Mouse (Mus musculus) macrophage (primary cell): ENCODE data around the gene Ptpn13. TPM values are rescaled to one million over a fixed set of nuclear protein-coding genes. Genes with fewer than 3 reads are reported as not detected.

Experiments used
- H3K27ac ChIP-seq: fragments of 350-480 bp; formaldehyde crosslinking; 2 replicates; pipeline ENCODE4 v1.9.0; 2021
- H3K36me3 ChIP-seq: fragments of 350-480 bp; formaldehyde crosslinking; 2 replicates; pipeline ENCODE4 v1.9.0; 2021; ENCODE audit errors: inconsistent target
- H3K4me3 ChIP-seq: fragments of 350-480 bp; formaldehyde crosslinking; 2 replicates; pipeline ENCODE4 v1.9.0; 2021; ENCODE audit errors: inconsistent target
- H3K79me2 ChIP-seq: fragments of 350-480 bp; formaldehyde crosslinking; 2 replicates; pipeline ENCODE4 v1.9.0; 2021; ENCODE audit errors: inconsistent target
- WGBS: methylation state at CpG from one replicate; pipeline ENCODE4 v1.1.7; 2026; ENCODE audit warnings: inconsistent platforms; ENCODE audit not compliant: missing documents; 5-methylcytosine and 5-hydroxymethylcytosine counted together
- polyA plus RNA-seq: library from polyadenylated mRNA; stranded (reverse); fragments of 250-400 nt; gene quantifications from 3 replicates; pipeline ENCODE4 v1.2.4, GENCODE M21; 2018; ENCODE audit warnings: inconsistent platforms

Gene Ptpn13
- polyA plus RNA-seq, 1 experiment from 2014 or later: not detected

DNA sequence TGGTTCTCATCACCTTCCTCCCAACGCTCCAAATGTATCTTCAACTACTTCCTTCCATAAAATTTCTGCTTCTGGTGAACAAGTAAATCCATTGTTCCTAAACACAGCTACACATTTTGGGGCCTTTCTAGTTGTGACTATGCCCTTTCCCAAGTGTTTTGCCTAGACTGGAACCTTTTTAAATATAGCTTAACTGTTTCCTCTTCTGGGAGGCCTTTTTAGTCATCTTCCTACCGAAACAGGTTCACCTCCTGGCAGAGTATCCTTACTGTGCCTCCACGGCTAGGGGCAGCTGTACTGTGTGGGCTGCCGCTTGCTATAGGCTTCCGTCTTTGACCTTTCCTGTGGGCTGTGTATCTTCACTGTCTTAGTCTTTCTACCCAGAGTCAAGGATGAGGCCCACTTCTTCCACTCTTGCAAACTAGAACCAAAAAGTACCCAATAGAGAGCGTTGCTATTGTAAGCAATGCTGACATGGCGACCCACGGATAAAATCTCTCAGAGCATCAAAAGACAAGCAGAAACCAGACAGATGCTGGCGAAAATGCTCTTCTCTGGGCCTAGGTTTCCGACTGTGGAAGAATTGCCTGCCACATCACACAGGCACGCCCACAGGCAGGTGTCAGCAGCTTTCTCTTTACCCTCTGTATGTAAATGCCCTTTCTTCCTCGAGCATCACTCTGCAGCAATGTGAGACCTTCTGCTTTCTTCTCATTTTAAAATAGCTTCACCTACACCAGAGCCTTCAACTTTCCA is 20.6 kb upstream of the Ptpn13 start:
- H3K4me3 ChIP-seq: no peak overlapping the region
- WGBS: 87% methylated on average over 12 of the region's 12 CpGs

DNA sequence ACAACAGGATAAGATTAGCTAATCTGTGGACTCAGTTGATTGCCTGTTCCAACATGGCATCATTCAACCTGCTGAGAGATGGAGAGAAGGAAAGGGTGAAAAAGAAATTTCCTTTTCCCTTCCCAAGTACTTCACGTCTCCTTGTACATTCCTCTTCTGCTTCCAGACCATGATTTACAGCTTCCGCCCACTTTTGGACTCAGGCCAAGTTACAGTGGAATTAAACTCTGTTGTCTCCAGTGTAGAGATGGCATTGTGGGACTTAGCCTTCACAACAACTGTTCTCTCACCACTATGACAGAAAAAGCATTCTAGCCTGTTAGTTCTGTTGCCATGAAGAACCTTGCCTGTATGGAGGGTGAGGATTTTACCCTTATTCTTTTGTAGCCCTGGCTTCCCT is 19.1 kb upstream of the Ptpn13 start:
- H3K79me2 ChIP-seq: no peaks in the 10 kb centered on the region
- H3K36me3 ChIP-seq: no peaks in the 10 kb centered on the region
- WGBS: 67% methylated on average over 2 of the region's 2 CpGs

More for the DNA sequence above, 20.6 kb upstream of the Ptpn13 start:
- no peaks in the 10 kb centered on the region for H3K79me2 ChIP-seq
- H3K36me3 ChIP-seq: no peaks in the 10 kb centered on the region
- H3K27ac ChIP-seq: no peak overlapping the region

DNA sequence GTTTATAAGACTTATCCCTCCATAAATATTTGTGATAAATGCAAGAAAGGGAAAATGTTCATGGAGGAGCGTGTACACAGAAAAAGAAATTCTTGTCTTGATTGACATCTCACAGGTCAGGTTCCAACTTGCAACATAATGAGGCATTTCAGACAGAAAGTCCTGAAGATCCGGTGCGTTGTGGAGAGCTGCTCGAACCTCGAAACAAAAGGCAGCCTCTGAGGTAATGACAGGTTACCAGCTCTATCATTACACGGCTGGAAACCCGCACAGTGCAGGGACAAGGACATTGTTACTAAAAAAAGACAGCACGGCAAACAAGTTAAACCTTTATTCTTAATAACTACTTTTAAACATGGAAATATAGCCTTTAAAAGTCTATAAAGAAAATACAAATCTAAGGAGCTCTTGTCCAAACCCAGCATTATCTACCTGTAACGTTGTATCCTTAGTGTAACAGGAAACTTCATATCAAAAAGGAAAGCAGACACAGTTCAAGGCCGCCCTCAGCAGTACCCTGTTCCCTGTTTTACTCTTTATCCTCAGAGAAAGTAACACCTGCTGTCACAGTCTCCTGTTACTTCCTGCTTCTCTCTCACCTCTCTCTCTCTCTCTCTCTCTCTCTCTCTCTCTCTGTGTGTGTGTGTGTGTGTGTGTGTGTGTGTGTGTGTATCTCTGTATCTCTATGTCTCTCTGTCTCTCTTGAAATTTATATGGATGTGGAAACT is 12.8 kb upstream of the Ptpn13 start:
- Histone ChIP-seq H3K4me3 (no peak overlapping the region), H3K27ac (no peak overlapping the region), H3K36me3 (no peaks in the 10 kb centered on the region), H3K79me2 (no peaks in the 10 kb centered on the region)
- whole genome bisulfite sequencing: 77% methylated on average over 10 of the region's 10 CpGs

More for the DNA sequence above, 19.1 kb upstream of the Ptpn13 start:
- no peak overlapping the region for H3K4me3 ChIP-seq
- no peak overlapping the region for H3K27ac ChIP-seq

DNA sequence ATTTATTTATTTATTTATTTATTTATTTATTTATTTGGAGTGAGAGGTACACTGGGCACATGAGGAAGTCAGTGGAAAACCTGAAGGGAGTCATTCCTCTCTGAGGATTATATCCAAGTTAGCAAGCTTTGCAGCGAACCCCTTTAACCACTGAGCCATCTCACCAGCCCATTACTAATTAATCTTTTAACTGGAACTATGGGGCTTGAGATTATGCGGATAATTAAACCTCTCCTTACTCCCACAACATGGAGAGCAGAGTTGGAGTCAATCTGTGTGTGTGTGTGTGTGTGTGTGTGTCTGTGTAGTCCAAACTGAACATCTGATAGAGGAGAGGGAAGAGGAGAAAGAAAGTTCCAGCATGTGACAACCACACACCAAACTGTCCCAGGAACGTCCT is 10.4 kb upstream of the Ptpn13 start:
- no peak overlapping the region for H3K4me3 ChIP-seq
- no peaks in the 10 kb centered on the region for H3K36me3 ChIP-seq
- no peak overlapping the region for H3K27ac ChIP-seq
- WGBS: 93% methylated on average over 3 of the region's 3 CpGs
- H3K79me2 ChIP-seq: no peaks in the 10 kb centered on the region

DNA sequence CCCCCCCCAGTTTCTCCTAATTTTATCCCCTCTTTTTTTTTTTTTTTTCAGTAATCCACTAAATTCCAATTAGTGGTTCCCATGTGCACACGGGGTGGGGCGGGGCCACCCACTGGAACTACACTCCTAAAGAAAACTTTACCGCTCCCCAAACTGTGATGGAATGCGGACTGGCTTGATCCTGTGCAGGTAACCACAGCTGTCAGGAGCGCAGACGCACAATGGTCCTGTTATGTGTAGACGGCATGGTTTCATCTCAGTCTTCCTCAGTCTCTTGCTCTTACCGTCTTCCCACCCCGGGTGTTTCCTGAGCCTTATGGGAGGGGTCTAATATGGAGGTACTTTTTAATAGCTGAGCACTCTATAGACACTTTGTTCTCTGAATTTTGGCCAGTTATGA is 7.0 kb upstream of the Ptpn13 start:
- no peak overlapping the region for H3K4me3 ChIP-seq
- 88% methylated on average over 7 of the region's 9 CpGs for WGBS
- H3K79me2 ChIP-seq: no peaks in the 10 kb centered on the region
- H3K27ac ChIP-seq: no peak overlapping the region
- no peaks in the 10 kb centered on the region for H3K36me3 ChIP-seq

DNA sequence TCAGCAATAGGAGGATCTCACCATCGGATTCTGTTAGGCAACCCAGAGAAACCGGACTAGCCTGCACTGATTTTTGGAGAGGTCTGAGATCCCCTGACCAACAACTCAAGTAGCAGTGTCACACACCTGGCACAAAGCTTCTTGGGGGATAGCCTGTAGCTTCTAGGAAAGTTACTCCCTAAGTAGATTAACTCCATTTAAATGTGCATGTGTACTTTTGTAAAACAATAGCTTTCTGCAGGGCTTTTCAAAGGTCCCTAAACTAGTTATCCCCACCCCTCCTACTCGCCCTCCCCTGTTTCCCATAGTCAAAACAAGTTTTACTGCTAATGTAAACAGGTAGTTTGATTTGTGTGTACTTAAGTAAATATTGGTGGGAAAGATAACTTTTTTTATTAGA is 6.1 kb upstream of the Ptpn13 start:
- Histone ChIP-seq H3K79me2 (no peaks in the 10 kb centered on the region), H3K4me3 (no peak overlapping the region), H3K27ac (no peak overlapping the region), H3K36me3 (no peaks in the 10 kb centered on the region)
- 94% methylated on average over 3 of the region's 3 CpGs for WGBS

DNA sequence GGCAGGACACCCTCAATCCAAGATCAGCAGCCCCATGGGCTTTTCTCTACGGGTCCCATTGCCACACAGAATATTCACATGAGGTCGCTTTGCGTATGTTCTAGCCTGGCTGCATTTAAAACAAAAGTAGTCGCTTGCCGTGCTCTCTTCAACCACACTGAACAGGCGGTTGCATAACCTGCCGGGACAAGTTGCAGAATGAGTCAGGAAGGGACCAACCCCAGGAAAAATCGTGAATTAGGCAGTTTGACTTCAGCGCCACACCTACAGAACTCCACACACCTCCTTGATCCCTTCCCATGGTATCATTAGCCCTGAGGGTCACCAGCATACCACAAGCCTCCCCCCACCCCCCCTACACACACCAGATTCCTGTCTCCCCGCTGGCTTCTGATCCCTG is 4.4 kb upstream of the Ptpn13 start:
- no peak overlapping the region for H3K27ac ChIP-seq
- H3K36me3 ChIP-seq: no peaks in the 10 kb centered on the region
- no peak overlapping the region for H3K4me3 ChIP-seq
- H3K79me2 ChIP-seq: no peaks in the 10 kb centered on the region
- WGBS: 46% methylated on average over 9 of the region's 10 CpGs

DNA sequence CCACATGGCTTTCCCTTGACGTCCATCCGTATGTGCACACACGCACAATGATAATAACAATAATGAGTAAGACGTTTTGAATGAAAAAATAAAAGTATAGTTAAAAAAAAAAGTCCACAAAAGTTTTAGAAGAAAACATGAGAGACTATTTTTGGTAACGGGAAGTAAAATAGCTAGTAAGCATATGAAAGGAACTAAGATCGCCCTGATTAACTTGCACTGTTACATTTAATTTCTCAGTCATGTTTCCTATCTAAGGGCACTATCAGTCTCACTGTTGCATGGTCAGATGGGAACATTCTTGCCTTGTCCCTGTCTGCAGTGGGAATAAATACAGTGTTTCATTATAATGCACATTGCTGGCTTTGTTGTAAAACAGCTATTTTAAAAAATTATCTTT is 2.4 kb upstream of the Ptpn13 start:
- H3K79me2 ChIP-seq: no peaks in the 10 kb centered on the region
- 33% methylated on average over 6 of the region's 6 CpGs for WGBS
- no peaks in the 10 kb centered on the region for H3K36me3 ChIP-seq
- no peak overlapping the region for H3K4me3 ChIP-seq
- H3K27ac ChIP-seq: no peak overlapping the region

DNA sequence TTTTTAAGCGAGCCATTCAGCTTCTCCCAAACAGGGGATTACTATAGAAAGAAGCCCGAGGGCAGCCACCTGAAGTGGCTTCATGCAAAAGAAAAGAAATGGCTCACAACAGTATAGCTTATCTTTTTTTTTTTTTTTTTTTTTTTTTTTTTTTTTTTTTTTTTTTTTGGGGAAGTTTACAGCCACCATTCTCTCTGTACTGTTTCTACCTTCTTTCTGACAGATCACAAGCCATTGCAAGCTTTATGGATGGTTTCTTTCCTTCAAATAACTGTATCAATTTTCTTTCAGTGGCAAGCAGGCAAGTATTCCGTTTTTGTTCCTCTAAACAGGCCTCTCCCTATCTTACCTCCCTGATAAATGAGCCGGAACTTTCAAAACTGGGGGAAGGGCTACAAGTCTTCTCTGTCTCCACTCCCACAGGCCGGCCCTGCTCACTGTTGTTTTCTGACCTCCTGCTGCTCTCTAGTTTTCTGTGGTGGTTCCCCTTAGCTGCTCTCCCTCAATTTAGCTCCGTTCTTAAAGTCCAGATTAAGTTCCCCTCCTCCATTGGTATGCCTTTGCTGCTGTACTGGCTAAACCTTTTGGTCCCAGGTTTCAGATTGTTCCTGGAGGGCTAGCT is 1.6 kb upstream of the Ptpn13 start:
- H3K4me3 ChIP-seq: no peak overlapping the region
- no peak overlapping the region for H3K27ac ChIP-seq
- no peaks in the 10 kb centered on the region for H3K36me3 ChIP-seq
- WGBS: 56% methylated on average over 6 of the region's 6 CpGs
- H3K79me2 ChIP-seq: no peaks in the 10 kb centered on the region

DNA sequence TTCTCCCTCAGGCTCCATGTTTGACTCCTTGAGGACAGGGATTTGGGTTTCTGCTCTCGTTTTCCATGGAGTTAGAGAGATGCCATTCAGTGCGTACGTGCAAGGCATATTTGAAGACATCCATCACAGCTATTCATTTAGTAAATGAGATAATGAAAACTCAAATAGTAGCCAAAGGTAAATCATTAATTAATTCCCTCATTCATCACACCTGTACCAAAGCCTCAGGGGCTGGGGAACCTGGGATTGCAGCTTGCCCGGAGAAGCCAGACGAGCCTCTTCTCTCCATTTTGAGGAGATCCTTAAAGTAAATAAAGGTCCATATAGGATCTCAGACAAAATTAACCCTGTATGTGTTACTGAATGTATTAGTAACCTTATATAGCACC is 1.1 kb upstream of the Ptpn13 start:
- Histone ChIP-seq H3K79me2 (no peaks in the 10 kb centered on the region), H3K27ac (no peak overlapping the region), H3K36me3 (no peaks in the 10 kb centered on the region), H3K4me3 (no peak overlapping the region)
- WGBS: 64% methylated on average over 5 of the region's 5 CpGs

DNA sequence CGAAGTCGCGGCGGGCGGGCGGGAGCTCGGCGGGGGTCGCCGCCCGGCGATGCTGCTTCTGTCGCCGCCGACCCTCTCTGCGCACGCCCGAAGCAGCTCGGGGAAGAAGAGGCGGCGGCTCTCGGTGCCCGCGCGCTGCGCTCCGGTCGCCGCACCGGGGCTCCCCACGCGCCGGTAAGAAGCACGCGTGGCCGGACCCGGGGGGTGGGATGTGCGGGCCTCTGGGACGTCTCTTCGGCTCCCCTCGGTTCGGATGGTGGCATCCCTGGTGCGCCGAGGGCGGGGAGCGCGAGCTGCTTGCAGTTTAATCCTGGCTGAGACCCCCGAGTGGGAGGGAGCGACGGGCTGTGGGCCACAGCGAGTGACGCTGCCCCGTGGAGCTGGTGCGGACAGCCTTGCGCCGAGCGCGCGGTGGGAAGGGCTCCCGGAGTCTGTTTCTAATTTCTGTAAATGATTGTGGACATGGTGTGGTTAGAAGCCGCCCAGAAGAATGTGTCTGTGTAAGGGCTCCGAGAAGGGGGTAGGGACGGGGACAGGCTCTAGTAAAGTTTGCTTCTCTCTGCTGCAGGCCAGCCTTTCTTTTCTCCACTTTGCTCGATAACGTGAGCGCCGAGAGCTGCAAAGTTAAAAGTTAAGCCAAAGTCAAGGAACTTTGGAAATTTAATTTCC is 505 bp downstream of the Ptpn13 start:
- H3K79me2 ChIP-seq: no peaks in the 10 kb centered on the region
- H3K36me3 ChIP-seq: no peaks in the 10 kb centered on the region
- 1% methylated on average over 64 of the region's 67 CpGs for WGBS
- H3K4me3 ChIP-seq: no peak overlapping the region
- H3K27ac ChIP-seq: no peak overlapping the region

DNA sequence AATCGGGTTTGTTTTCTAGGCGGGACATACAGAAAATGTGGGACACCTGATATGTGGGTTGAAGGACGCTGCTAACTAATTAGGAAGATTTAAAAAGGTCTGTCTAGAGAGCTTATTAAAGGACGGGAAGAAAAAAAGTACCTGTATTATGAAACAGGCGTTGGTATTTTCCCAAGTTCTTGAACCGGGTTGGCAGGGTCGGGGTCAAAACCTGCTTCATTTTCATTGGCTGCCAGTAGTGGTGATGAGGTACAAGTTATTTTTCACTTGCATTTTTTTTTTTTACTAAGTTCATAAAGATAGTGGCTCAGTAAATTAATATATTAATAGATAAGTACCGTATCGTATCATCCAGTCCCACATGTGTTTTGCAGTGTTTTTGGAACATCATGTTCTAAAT is 1.3 kb downstream of the Ptpn13 start:
- Histone ChIP-seq H3K27ac (no peak overlapping the region), H3K79me2 (no peaks in the 10 kb centered on the region), H3K4me3 (no peak overlapping the region), H3K36me3 (no peaks in the 10 kb centered on the region)
- 35% methylated on average over 9 of the region's 9 CpGs for WGBS

DNA sequence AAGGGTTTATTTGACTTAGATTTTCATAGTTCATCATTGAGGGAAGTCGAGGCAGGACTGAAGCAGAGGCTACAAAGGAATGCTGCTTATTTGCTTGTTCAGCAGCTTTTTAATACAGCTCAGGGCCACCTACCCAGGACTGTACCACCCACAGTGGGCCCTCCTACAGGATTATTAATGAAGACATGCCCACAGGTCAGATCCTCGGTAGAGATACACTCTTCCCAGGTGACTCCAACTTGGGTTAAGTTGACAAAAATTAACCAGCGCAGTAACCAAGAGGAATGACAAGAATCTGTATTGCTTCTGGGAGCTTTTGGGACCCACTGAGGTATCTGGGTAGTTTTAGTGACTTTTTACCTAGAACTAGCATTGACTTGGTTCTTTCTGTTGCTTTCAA is 6.0 kb downstream of the Ptpn13 start:
- Histone ChIP-seq H3K4me3 (no peak overlapping the region), H3K27ac (no peak overlapping the region), H3K79me2 (no peaks in the 10 kb centered on the region), H3K36me3 (no peaks in the 10 kb centered on the region)
- WGBS: 97% methylated on average over 3 of the region's 3 CpGs

DNA sequence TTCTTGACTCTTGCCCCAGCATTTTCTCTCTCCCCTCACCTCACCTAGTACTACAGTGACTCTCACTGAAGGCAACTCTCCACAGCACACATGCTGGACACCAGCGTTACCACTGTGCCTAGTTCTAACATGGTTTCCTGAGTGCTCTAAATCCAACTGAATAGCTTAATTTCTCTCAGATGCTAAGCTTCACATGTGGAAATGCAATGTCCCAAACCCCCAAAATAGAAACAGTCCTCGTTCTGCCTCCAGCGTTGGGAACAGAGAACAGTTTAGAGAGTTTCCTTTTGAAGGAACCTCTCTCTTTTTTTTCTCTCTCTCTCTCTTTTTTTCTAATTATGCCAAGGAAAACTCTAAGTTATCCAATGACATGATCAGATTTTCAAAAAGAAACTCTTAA is 6.5 kb downstream of the Ptpn13 start:
- no peaks in the 10 kb centered on the region for H3K36me3 ChIP-seq
- no peak overlapping the region for H3K4me3 ChIP-seq
- no peak overlapping the region for H3K27ac ChIP-seq
- no peaks in the 10 kb centered on the region for H3K79me2 ChIP-seq
- WGBS: 85% methylated on average over 3 of the region's 3 CpGs
